Mouse (Mus musculus) E14TG2a.4 (cell line): Measurements from ENCODE around the gene Fam49a.

Experiments used
- CTCF ChIP-seq: conservative IDR thresholded peaks from 2 replicates; pipeline ENCODE4 v1.5.1; 2014; ENCODE audit warnings: low read length
- POU5F1 ChIP-seq: IDR thresholded peaks from 2 replicates; pipeline ENCODE4 v1.6.1; 2014; ENCODE audit warnings: low read length, borderline replicate concordance

- TF ChIP-seq CTCF: no peak
- TF ChIP-seq POU5F1: no peak
These were observed 31.8 kb upstream of the Fam49a start for GRCm38 (mm10) chr12:12230031-12230557.
